Mouse (Mus musculus) monocyte, adult 59 days (primary cell): ENCODE measurements around the gene Slc6a2. TPM values are rescaled to one million over a fixed set of nuclear protein-coding genes. Genes with fewer than 3 reads are reported as not detected.

ENCODE experiments used
- total RNA-seq, 2 experiments: library from RNA; stranded (reverse); gene quantifications; one replicate each; pipeline ENCODE4 v1.2.4; 2023

The Slc6a2 gene
- under 1 TPM; 0.24 to 0.58 TPM for total RNA-seq

DNA sequence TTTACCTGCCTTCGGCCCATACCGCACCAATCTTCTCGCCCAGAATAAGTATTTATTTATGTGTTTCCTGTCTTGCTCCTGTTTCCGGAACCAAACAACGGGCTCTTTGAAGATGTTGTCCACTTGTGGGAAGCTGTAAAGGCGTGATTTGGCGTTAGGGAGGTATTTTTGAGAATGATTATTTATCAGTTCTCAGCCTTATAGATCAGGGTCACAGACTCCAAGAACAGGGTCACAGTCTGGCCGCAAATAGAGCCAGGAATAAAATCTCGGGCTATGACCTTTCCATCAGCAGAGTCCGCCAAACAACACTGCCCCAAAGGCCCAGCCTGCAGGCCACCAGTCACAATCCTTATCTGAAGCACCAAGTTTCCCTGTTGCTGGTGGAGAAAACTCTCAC, at the start of gene Slc6a2:
Gene Slc6a2, plus strand, starts transcription at position 301 of the 400 bp plus-strand sequence.

DNA sequence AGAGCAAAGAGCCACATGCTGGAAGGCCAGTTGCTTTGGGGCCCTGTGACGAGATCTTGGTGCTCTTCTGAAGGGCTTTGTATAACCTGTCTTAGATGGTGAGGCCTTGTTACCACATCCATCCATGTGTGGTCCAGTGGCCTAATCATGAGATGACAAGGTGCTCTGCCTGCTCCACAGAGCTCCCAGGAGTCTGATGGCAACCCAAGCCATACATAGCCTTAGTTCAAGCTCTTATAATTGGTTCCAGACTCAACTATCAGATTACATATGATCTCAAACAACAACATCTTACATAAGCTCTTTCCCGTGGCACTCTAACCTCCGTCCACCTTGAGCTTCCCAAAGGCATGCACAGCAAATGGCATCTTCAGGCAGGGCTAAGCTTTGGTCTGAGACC, 88.2 kb downstream of the Slc6a2 start, which contains the start of gene Ces1a:
Gene Ces1a, minus strand, starts transcription at position 101 of the 400 bp plus-strand sequence.

Other genes starting within 250 kb of the Slc6a2 start
- 1 to 10 TPM; 1.8 to 3.0 TPM for gene Mmp2, start 132.8 kb upstream of the Slc6a2 start, total RNA-seq
- gene Lpcat2, start 104.7 kb upstream of the Slc6a2 start, total RNA-seq, result 10 to 100 TPM; 75.4 to 88.0 TPM
- 1 to 10 TPM; 7.0 to 9.0 TPM for gene Capns2, start 58.7 kb upstream of the Slc6a2 start, total RNA-seq
- not detected for gene Ces1a, start 88.1 kb downstream of the Slc6a2 start, total RNA-seq
- not detected for gene Ces1b, start 119.9 kb downstream of the Slc6a2 start, total RNA-seq
- not detected for gene Ces1c, start 171.2 kb downstream of the Slc6a2 start, total RNA-seq
- gene Ces1d, start 237.8 kb downstream of the Slc6a2 start, total RNA-seq, result under 1 TPM; 0.52 to 0.97 TPM